Mouse (Mus musculus): ENCODE results near the gene D430041D05Rik. TPM values are rescaled to one million over a fixed set of nuclear protein-coding genes. Genes with fewer than 3 reads are reported as not detected.
"Not testable (repeated sequence)": the region's sequence is repeated elsewhere in the genome, so short reads cannot be mapped to it uniquely, and the experiment has no call there.

Gene D430041D05Rik
- polyA plus RNA-seq, 1 experiment from 2014 or later: 1.0 TPM

DNA sequence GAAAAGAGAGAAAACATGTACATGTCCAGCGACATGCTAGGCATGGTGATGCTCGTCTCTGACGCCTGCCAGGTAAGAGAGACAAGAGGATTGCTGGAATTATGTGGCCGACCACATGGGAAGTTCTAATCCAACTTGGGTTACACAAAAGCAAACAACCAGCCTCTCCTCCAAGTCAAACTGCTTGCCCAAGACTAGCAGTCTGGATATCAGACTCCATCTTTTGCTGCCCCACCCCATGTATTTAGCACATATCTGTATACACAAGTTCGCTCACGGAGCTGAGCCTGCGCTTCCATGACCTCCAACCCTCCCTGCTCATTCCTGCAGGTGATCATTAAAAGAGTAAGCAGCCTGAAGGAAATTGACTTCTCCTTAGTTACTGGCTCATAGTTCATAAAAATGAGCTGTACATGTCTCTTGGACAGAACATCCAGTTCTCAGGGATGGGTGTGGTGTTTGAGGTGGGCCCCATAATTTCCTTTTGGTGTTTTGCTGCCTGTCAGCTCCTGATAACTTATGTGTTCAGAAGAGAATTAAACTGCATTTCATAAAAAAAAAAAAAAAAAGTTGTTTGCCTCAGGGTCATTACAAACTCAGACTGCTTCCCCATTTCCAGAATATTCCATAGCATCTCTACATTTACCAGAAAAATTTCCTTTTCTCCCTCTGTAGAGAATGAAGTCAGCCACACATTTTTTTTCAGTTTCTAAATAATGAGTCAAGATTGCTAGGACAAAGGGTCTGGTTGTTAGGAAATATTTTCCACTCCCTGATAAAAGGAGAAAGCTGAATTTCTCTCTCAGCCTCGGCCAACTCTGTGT is 288.9 kb downstream of the D430041D05Rik start:
- no peak for DNase-seq (ENCODE audit: low spot score)
- WGBS: 80% methylated on average over 8 of the region's 8 CpGs
- no peaks in the 10 kb centered on the region for H3K36me3 ChIP-seq (ENCODE audit: control insufficient read depth, insufficient read depth, low read length)

DNA sequence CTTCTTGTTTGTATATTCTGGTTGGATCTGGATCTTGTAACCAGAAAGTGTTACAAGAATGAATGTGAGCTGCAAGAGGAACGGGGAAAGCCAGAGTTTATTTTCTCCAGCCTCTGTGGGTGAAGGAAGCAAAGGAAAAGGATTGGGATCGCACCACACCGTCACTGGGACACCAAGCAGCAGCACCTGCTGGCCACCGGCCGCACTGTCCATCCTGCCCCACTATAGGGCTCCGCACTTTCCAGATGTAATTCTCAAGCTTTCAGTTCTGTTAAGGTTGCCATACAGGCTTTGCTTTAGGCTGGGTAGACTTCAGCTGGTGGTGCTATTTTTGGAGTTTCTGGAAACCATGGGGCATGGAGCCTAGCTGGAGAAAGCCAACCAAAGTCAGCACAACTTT is 290.5 kb downstream of the D430041D05Rik start:
- Histone ChIP-seq H3K9me3 (ENCODE audit: control insufficient read depth, low read length) (no peaks in the 10 kb centered on the region), H3K4me1 (ENCODE audit: control insufficient read depth, insufficient read depth, low read length) (0 out of 2 replicates have a peak, but pooled peaks cover 5% of the 10 kb centered on the region), H3K36me3 (ENCODE audit: control insufficient read depth, insufficient read depth, low read length) (no peaks in the 10 kb centered on the region), H3K9ac (ENCODE audit: low read depth, low read length) (no peak overlapping the region), H3K4me2 (ENCODE audit: low read depth, low read length) (no peak overlapping the region), H3K27ac (replicated peaks; ENCODE audit: low read depth, low read length) (no peak overlapping the region), H3K27me3 (replicated peaks; ENCODE audit: control insufficient read depth, insufficient read depth, low read length) (no peaks in the 10 kb centered on the region), H3K4me3 (ENCODE audit: low read depth, low read length) (no peak overlapping the region)
- DNase-seq (ENCODE audit: low spot score) (no peak), ATAC-seq (ENCODE audit: low read depth) (no peak)
- 51% methylated on average over 6 of the region's 6 CpGs for WGBS

More for the DNA sequence above, 288.9 kb downstream of the D430041D05Rik start:
- Histone ChIP-seq H3K4me2 (ENCODE audit: low read depth, low read length) (peak overlapping the region; percentile 94), H3K27ac (replicated peaks; ENCODE audit: low read depth, low read length) (no peak overlapping the region; the same call in 1 of the 2 replicates), H3K9ac (ENCODE audit: low read depth, low read length) (no peak overlapping the region; the same call in 1 of the 2 replicates), H3K4me3 (ENCODE audit: low read depth, low read length) (peak overlapping the region; percentile 64), H3K27me3 (replicated peaks; ENCODE audit: control insufficient read depth, insufficient read depth, low read length) (no peaks in the 10 kb centered on the region), H3K9me3 (ENCODE audit: control insufficient read depth, low read length) (no peaks in the 10 kb centered on the region), H3K4me1 (ENCODE audit: control insufficient read depth, insufficient read depth, low read length) (0 out of 2 replicates have a peak, but pooled peaks cover 5% of the 10 kb centered on the region)
- ATAC-seq (ENCODE audit: low read depth): no peak

DNA sequence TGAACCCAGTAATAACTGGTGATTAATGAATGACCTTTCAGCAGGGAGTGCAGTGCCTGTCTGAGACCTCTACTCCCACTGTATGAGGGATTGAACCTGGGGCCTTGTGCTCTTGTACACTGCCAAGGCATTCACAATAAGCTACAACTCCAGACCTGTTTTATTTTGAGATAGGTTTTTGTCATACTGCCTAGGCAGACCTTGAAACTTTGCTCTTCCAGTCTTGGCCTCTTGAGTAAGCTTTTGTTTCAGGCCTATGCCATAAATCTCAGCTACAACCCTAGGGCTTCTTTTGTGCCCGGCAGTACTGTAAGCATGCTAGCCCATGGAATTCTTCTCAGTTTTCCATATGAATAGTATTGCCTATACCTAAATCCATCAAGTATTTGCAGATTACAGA is 291.7 kb downstream of the D430041D05Rik start:
- ATAC-seq (ENCODE audit: low read depth) (no peak), DNase-seq (ENCODE audit: low spot score) (no peak)
- Histone ChIP-seq H3K9me3 (ENCODE audit: control insufficient read depth, low read length) (no peaks in the 10 kb centered on the region), H3K4me2 (ENCODE audit: low read depth, low read length) (no peak overlapping the region), H3K9ac (ENCODE audit: low read depth, low read length) (no peak overlapping the region), H3K4me1 (ENCODE audit: control insufficient read depth, insufficient read depth, low read length) (0 out of 2 replicates have a peak, but pooled peaks cover 5% of the 10 kb centered on the region), H3K27me3 (replicated peaks; ENCODE audit: control insufficient read depth, insufficient read depth, low read length) (no peaks in the 10 kb centered on the region), H3K36me3 (ENCODE audit: control insufficient read depth, insufficient read depth, low read length) (no peaks in the 10 kb centered on the region), H3K27ac (replicated peaks; ENCODE audit: low read depth, low read length) (no peak overlapping the region), H3K4me3 (ENCODE audit: low read depth, low read length) (no peak overlapping the region)
- 69% methylated on average over 1 of the region's 1 CpGs for WGBS

DNA sequence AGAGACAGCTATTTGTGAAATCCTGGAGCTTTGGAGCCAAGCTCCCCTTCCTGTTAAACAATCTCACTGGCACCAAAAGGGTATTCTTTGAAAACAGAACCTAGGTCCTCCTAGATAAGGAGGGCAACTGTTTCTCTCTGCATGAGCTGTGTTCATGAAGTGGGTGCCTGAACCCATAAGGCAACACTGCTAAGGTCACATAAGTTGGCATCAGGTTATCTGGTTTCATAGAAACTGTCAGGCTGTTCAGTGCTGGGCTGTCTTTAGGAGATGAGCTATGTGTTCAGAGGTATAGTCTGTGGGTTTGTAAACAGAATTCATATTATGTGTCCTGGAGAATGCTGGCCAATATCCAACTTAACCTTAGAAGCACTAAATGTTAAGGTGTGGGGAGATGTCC is 293.6 kb downstream of the D430041D05Rik start:
- H3K9me3 ChIP-seq (ENCODE audit: control insufficient read depth, low read length); H3K27me3 ChIP-seq (replicated peaks; ENCODE audit: control insufficient read depth, insufficient read depth, low read length); H3K9ac ChIP-seq (ENCODE audit: low read depth, low read length); H3K27ac ChIP-seq (replicated peaks; ENCODE audit: low read depth, low read length); H3K4me2 ChIP-seq (ENCODE audit: low read depth, low read length); DNase-seq (ENCODE audit: low spot score); H3K4me1 ChIP-seq (ENCODE audit: control insufficient read depth, insufficient read depth, low read length); H3K4me3 ChIP-seq (ENCODE audit: low read depth, low read length); H3K36me3 ChIP-seq (ENCODE audit: control insufficient read depth, insufficient read depth, low read length); ATAC-seq (ENCODE audit: low read depth): not testable (repeated sequence)

DNA sequence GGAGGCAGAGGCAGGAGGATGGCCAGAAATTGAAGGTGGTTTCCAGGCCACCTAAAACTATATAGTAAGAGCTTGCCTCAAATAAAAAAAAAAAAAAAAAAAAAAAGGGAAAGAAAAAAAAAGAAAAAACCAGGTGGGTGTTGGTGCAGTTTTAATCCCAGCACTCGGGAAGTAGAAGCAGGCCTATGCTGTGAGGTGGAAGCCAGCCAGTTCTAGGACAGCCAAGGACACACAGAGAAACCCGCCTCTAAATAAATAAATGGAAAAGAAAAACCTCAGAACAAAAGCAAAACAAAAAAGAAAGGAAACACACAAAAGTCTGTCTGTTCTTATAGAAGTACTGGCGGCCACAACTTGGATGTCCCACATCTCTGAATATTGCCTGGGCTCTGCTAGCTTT is 295.9 kb downstream of the D430041D05Rik start:
- Histone ChIP-seq H3K4me2 (ENCODE audit: low read depth, low read length) (no peak overlapping the region), H3K9me3 (ENCODE audit: control insufficient read depth, low read length) (no peaks in the 10 kb centered on the region), H3K4me3 (ENCODE audit: low read depth, low read length) (no peak overlapping the region), H3K36me3 (ENCODE audit: control insufficient read depth, insufficient read depth, low read length) (no peaks in the 10 kb centered on the region), H3K9ac (ENCODE audit: low read depth, low read length) (no peak overlapping the region), H3K27me3 (replicated peaks; ENCODE audit: control insufficient read depth, insufficient read depth, low read length) (no peaks in the 10 kb centered on the region), H3K4me1 (ENCODE audit: control insufficient read depth, insufficient read depth, low read length) (no peaks in the 10 kb centered on the region), H3K27ac (replicated peaks; ENCODE audit: low read depth, low read length) (no peak overlapping the region)
- 73% methylated on average over 3 of the region's 3 CpGs for WGBS
- ATAC-seq (ENCODE audit: low read depth) (no peak), DNase-seq (ENCODE audit: low spot score) (no peak)

DNA sequence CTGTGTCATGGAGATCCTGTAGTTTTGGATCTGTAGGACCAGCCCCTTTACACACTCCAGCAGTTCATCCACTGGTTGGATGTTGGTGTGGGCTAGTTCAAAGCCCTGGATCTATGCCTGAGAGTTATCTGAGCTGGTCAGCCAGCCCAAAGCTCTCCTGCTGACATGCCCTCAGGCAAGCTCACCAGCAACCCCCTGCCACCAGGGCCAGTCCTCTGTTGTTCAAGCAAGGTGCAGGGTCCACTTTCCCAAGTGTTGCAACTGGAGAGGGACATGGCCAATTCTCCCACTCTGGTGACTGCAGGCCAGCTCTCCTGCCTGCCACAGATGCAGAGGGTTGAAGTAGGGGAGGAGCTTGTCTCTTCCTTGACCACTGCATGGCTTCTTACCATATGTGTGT is 297.2 kb downstream of the D430041D05Rik start:
- not testable (repeated sequence) for DNase-seq (ENCODE audit: low spot score); H3K36me3 ChIP-seq (ENCODE audit: control insufficient read depth, insufficient read depth, low read length); H3K9ac ChIP-seq (ENCODE audit: low read depth, low read length); H3K4me1 ChIP-seq (ENCODE audit: control insufficient read depth, insufficient read depth, low read length); H3K4me3 ChIP-seq (ENCODE audit: low read depth, low read length); ATAC-seq (ENCODE audit: low read depth); H3K27ac ChIP-seq (replicated peaks; ENCODE audit: low read depth, low read length); H3K27me3 ChIP-seq (replicated peaks; ENCODE audit: control insufficient read depth, insufficient read depth, low read length); H3K4me2 ChIP-seq (ENCODE audit: low read depth, low read length); H3K9me3 ChIP-seq (ENCODE audit: control insufficient read depth, low read length)

DNA sequence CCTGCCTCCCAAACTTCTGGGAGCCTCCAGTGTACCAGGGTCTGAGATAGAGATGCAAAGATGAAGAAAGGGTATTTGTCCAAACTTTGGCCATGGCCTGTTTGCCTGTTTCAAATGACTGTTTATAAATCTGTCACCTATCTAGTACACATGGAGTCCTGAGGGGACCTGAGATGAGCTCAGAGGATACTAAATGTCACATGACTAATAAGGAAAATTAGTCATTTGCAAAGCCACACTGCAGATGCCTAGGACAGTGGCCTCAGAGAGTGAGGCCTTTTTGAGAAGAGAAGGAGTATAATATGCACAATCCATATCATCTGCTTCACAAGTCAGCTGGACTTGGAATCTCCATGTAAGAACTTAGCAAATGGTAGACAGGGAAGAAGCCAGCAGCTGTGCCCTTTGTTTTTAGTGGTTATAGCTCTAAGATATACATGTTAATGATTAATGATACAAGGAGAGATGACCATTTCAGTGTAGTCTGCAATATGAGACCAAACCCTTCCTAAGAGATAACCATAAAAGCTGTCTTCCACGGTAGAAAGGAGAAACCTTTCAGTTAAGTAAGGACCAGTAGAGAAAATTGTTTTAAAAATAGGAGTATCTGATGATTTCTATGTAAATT is 299.5 kb downstream of the D430041D05Rik start:
- H3K4me3 ChIP-seq (ENCODE audit: low read depth, low read length); H3K9ac ChIP-seq (ENCODE audit: low read depth, low read length); H3K9me3 ChIP-seq (ENCODE audit: control insufficient read depth, low read length); H3K4me2 ChIP-seq (ENCODE audit: low read depth, low read length); H3K36me3 ChIP-seq (ENCODE audit: control insufficient read depth, insufficient read depth, low read length); H3K4me1 ChIP-seq (ENCODE audit: control insufficient read depth, insufficient read depth, low read length); ATAC-seq (ENCODE audit: low read depth); DNase-seq (ENCODE audit: low spot score); H3K27ac ChIP-seq (replicated peaks; ENCODE audit: low read depth, low read length); H3K27me3 ChIP-seq (replicated peaks; ENCODE audit: control insufficient read depth, insufficient read depth, low read length): not testable (repeated sequence)
- WGBS: no CpG with 5 or more reads among the region's 1 CpGs

DNA sequence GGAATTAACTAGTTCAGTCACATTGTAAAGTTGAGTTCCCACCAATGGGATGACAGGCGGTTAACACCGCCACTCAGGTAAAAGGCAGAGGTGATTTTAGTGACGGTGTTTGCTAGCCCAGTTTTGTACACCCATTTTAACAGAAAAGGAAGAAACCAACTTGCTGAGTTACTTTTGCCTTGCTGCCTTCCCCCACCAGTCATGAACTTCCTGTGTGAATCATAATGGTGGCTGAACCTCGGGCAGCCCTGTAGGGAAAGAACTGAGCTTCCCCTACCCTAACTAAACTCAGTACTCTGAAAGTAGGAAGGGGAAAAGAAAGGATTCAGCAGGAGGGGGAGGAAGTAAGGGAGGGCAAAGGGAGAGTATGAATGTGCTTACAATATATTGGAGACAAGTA is 300.8 kb downstream of the D430041D05Rik start:
- Histone ChIP-seq H3K27ac (replicated peaks; ENCODE audit: low read depth, low read length) (no peak overlapping the region), H3K27me3 (replicated peaks; ENCODE audit: control insufficient read depth, insufficient read depth, low read length) (no peaks in the 10 kb centered on the region), H3K36me3 (ENCODE audit: control insufficient read depth, insufficient read depth, low read length) (no peaks in the 10 kb centered on the region), H3K9ac (ENCODE audit: low read depth, low read length) (no peak overlapping the region), H3K4me3 (ENCODE audit: low read depth, low read length) (no peak overlapping the region), H3K4me1 (ENCODE audit: control insufficient read depth, insufficient read depth, low read length) (no peaks in the 10 kb centered on the region), H3K9me3 (ENCODE audit: control insufficient read depth, low read length) (no peaks in the 10 kb centered on the region), H3K4me2 (ENCODE audit: low read depth, low read length) (no peak overlapping the region)
- WGBS: 77% methylated on average over 4 of the region's 4 CpGs
- DNase-seq (ENCODE audit: low spot score) (no peak), ATAC-seq (ENCODE audit: low read depth) (no peak)

All from embryonic facial prominence, embryonic 14.5 days (tissue).